Mouse (Mus musculus) kidney, postnatal 36 days (tissue): ENCODE data around the gene 4930556J24Rik.
"Not testable (repeated sequence)": the region's sequence is repeated elsewhere in the genome, so short reads cannot be mapped to it uniquely, and the experiment has no call there.

Experiments used
- DNase-seq, 2 experiments: peaks; one replicate each; pipeline ENCODE4 v3.0.0; 2021 to 2022; ENCODE audit warnings: mixed read lengths in 2 of 2

4930556J24Rik gene

GRCm38 (mm10) chr11:3921281-3921850 lies 55.2 kb downstream of the 4930556J24Rik start:
- peak; percentile 60 to 77 for DNase-seq

DNA sequence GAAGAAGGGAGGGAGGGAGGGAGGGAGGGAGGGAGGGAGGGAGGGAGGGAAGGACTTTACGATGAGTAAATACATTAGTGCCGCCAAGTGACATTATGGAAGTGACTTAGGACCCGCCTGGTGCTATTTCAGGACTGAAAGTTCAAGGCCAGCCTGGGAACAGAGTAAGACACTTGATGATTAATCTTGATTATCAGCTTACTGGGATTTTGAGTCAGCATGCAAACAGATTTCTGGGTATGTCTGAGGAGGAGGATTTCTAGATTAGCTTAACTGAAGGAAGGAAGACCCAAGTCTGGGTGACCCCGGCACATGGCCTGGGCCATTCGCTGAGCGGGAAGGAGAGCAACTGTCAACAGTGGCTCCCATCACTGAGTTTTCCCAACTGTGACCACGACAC lies 56.1 kb downstream of the 4930556J24Rik start:
- no peak for DNase-seq

GRCm38 (mm10) chr11:3918738-3919137 lies 57.8 kb downstream of the 4930556J24Rik start:
- DNase-seq = peak; percentile 59 to 67

DNA sequence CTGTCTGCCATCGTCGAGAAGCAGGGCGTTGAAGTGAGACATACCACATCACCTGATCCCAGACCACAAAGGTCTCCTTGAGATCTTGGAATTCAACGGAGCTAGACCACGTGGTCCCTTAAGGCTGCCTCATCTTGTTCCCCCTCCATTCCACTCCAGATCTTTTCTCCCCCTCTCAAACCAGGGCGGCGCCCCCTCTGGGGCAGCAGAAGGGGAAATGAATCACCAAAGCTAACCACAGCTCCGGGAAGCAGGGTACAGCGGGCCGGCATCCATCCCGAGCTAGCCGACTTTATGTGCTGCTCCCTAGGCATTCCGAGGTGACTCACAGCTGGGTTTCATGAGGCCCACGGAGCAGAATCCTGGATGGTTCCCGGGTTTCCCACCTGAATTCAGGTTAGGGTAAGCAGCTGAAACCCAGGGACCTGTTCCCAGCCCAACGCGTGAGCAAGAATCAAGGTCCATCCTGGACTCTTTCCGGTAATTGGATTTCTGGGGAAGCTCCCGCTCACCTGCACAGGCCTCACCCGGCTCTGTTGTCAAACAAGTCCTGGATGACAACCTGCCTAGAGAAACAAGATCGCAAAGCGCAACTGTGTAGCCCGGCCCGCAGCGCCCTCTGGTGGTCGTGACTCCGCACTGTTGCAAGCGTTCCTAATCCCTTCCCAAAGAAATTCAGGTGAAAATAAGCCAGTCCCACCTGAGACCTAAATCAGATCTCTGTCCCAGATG lies 62.3 kb downstream of the 4930556J24Rik start, which contains the start of gene Slc35e4:
TSS of gene Slc35e4 (minus strand) at position 556 of the 732 bp plus-strand sequence.
- DNase-seq = peak; percentile 83 to 96

DNA sequence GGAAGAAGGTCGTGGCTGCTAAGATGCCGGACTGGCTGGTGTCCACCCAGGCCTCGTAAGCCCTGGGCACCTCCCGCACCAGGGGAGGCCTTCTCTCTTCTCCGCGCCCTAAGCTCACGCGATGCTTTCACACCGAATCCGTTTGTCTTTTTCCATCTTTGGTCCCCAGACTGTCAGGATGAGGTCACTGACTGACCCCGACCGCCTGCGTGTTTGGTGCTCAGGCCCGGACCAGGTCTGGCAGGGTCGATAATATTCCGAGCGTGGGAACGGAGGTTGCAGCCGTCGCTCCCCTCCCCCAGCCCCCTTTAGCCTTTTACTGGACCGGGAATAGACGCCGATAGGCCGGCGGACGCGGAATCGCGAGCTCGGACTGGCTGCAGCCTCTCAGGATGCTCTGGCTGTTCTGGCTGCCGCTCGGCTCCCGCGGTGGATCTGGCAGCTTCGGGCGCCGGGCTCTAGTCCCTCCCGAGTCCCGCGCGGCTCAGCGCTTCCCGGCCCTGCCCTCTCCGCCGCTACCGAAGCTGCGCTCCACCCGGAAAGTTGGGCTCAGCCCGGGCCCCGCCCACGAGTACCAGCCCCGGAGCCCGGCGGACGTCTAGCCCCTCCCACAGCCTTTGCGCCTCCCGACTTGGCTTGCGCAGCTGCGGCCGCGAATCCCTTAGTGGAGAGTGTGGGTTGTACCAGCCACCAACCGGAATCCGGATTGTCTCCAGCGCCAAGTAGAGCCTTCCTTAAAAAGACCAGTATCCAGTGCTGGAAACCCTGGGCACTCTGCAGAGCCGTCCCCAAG lies 63.1 kb downstream of the 4930556J24Rik start:
- DNase-seq = peak; percentile 96 to 98

DNA sequence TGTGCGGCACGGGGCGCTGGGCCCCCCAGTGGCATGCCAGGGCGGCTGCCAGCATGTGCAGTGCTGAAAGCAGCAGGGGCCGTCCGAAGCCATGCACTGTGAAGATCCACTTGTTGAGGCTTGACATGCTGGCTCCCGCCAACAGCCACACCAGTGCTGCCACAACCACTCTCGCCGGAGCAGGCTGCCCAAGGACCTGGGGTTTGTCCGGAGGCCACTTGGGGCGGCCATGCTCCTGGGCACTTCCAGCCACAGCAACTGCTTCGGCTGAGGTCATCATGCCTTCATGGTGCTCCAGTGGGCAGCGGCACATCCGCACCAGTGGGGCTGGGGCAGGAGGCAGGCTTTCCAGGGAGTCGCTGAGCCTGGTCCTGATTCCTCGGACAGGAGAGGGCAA lies 63.7 kb downstream of the 4930556J24Rik start:
- DNase-seq = peak in 1 of 2 experiments; percentile 43

- peak in 1 of 2 experiments; percentile 47 for DNase-seq
Observed at GRCm38 (mm10) chr11:3912100-3912874, 64.3 kb downstream of the 4930556J24Rik start.

DNA sequence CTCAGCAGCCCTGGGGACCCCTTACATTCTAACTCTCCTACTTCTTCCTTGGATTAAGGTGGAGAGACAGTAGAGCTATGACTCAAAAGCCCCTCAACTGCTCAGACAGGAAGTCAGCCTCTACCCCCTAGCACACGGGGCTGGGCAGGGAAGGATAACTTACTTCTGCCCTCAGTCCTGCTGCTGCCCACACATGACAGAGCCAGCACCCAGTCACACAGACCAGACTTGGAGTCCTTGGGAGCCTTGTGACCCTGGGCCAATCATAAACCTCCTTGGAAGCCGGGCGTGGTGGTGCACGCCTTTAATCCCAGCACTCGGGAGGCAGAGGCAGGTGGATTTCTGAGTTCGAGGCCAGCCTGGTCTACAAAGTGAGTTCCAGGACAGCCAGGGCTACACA lies 65.1 kb downstream of the 4930556J24Rik start:
- DNase-seq = not testable (repeated sequence)

- peak in 1 of 2 experiments; percentile 51 for DNase-seq
Observed at GRCm38 (mm10) chr11:3910513-3911310, 65.9 kb downstream of the 4930556J24Rik start.

- no peak for DNase-seq
Observed at GRCm38 (mm10) chr11:3909236-3909635, 67.3 kb downstream of the 4930556J24Rik start.

- no peak for DNase-seq
Observed at GRCm38 (mm10) chr11:3905446-3905845, 71.1 kb downstream of the 4930556J24Rik start.

DNA sequence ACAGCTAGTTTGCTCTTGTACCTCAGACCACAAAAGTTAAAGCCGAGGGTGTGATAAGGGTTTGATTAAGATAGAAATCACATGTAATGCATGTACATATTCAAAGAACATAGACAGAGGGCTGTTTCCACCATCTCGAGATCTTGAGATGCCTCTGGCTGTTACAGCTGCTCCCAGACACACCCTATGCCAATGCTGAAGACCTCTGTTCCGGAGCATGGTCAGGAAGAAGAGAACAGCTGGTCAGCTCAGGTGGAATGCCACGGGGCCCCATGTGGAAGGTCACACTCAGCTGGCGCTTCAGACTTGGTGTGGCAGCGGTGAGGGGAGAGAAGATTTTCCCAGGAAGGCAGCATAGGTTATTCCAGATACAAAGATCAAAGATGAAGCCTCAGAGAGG lies 71.9 kb downstream of the 4930556J24Rik start:
- no peak for DNase-seq

- DNase-seq = peak; percentile 96 to 97
Observed at GRCm38 (mm10) chr11:3903046-3903445, 73.5 kb downstream of the 4930556J24Rik start.

DNA sequence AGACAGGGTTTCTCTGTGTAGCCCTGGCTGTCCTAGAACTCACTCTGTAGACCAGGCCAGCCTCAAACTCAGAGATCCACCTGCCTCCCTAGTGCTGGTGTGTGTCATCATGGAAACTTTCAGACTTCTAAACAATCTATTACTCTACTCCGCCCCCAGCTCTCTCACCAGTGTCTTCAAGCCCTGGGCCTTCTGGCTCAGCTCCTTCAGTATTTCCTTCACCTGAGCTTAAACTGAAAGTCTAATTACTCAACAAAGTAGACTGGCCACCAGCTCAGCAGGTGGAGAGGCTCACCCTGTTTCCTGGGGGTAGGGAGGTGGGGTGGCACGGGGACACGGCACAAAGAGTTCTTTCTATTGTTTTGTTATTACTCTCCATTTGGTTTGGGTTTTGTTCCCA lies 74.1 kb downstream of the 4930556J24Rik start:
- DNase-seq = no peak

- no peak for DNase-seq
Observed at GRCm38 (mm10) chr11:3900296-3900695, 76.3 kb downstream of the 4930556J24Rik start.

GRCm38 (mm10) chr11:3895933-3896332 lies 80.6 kb downstream of the 4930556J24Rik start:
- DNase-seq = peak in 1 of 2 experiments; percentile 33

DNA sequence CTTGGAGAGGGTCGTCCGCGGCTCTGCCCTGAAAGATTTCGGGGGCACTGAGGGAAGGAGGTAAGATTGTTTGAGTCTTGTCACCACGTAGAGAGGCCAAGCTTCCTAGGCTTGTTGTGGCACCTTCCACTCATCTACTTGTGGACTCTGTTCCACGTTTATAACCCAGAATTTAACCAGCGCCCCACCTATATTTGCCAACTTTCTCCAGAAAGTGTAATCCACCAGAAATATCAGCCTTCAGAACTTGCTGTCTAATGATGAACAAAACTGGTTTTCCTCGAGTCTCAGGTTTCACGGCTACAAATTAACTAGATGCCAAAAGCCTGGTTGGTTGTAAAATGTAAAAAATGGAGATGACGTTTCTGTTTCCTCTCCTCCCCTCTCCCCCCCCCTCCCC lies 81.1 kb downstream of the 4930556J24Rik start:
- peak; percentile 25 to 60 for DNase-seq

DNA sequence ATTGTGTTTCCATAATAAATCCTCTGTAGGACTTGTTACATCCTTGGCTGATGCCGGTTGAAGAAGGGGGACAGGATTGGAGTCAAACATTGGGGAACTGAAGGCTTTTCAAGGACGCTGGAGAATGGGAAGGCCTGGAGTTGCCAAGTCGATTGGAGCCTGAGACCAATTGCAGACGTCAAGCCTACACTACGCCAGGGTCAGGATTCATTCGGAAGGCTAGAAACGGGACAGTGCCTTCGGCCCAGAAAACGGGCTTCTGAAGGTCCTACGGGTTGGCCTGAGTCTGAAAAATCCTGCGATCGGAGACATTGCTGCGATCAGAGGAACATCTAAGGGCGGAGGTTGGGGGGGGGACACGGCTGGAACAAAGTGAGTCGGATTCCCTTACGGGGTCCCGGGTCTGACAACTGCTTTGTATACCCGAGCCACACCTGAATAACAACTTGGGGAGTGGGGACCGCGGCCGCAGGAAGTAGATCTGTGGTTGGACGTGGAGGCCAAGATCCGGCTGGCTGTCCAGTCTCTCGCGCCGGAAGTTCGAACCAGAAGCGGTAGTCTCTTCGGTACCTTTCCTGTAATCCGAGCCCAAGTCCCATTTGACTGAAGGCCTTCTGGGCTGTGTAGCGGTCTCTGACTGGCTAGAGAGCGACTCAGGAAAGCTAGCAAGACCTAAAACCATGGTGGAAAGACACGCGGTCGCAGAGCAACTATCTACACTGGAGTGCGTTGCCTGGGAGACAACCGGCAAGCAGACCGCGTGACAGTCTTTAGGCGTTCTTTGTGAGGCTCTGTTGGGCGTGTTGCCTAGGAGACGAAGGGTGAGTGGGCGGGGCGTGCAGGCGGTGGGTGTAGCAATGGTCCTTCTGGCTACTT lies 81.9 kb downstream of the 4930556J24Rik start, which contains the start of the genes 4921536K21Rik and Dusp18:
TSS of gene 4921536K21Rik (minus strand) at position 693 of the 876 bp plus-strand sequence.
TSS of gene Dusp18 (plus strand) at position 835 of the 876 bp plus-strand sequence.
- peak; percentile 97 for DNase-seq

DNA sequence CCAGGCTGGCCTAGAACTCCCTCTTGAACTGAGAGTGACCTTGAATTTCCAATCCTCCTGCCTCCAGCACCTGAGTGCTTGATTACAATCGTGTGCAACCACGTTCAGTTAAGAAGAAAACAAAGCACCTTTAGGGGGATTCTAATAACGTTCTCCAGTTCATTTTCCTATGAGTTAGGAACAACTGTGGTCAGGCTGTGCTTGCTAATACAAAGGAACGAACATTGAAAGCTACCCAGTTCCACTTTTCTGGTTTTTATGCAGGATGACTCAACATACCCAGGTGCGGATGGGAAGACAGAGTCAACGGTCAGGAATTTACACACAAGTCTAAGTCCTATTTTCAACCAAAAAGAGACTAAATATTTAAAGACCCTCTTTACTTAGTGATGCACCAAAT lies 82.6 kb downstream of the 4930556J24Rik start:
- no peak for DNase-seq
